Mouse (Mus musculus) layer of hippocampus, adult 11-12 months (tissue): Measurements from ENCODE around the gene Alkbh6.

Experiments
- DNase-seq: peaks from one replicate; pipeline ENCODE4 v3.0.0; 2022; ENCODE audit warnings: low spot score

Gene Alkbh6

GRCm38 (mm10) chr7:30328379-30328778 is 19.9 kb downstream of the Alkbh6 start:
- no peak for DNase-seq

GRCm38 (mm10) chr7:30331887-30332286 is 23.4 kb downstream of the Alkbh6 start:
- DNase-seq, result peak; percentile 94

GRCm38 (mm10) chr7:30332622-30333259 is 24.2 kb downstream of the Alkbh6 start:
- DNase-seq, result no peak

GRCm38 (mm10) chr7:30333436-30333835 is 24.9 kb downstream of the Alkbh6 start:
- DNase-seq, result peak; percentile 73

- no peak for DNase-seq
These were observed 26.0 kb downstream of the Alkbh6 start for GRCm38 (mm10) chr7:30334563-30334962.

- DNase-seq, result peak; percentile 54
These were observed 27.2 kb downstream of the Alkbh6 start for GRCm38 (mm10) chr7:30335688-30336087.

GRCm38 (mm10) chr7:30336384-30336783 is 27.9 kb downstream of the Alkbh6 start:
- peak; percentile 90 for DNase-seq

GRCm38 (mm10) chr7:30339432-30340109 is 31.1 kb downstream of the Alkbh6 start:
- DNase-seq, result no peak

- no peak for DNase-seq
These were observed 38.3 kb downstream of the Alkbh6 start for GRCm38 (mm10) chr7:30346635-30347379.

GRCm38 (mm10) chr7:30347828-30348227 is 39.3 kb downstream of the Alkbh6 start:
- peak; percentile 80 for DNase-seq

- peak; percentile 76 for DNase-seq
These were observed 44.8 kb downstream of the Alkbh6 start for GRCm38 (mm10) chr7:30353279-30353822.

GRCm38 (mm10) chr7:30354059-30354458 is 45.5 kb downstream of the Alkbh6 start:
- DNase-seq, result no peak

- DNase-seq, result no peak
These were observed 50.1 kb downstream of the Alkbh6 start for GRCm38 (mm10) chr7:30358378-30359186.

- no peak for DNase-seq
These were observed 50.9 kb downstream of the Alkbh6 start for GRCm38 (mm10) chr7:30359276-30359865.

- DNase-seq, result no peak
These were observed 51.5 kb downstream of the Alkbh6 start for GRCm38 (mm10) chr7:30360028-30360427.

- peak; percentile 76 for DNase-seq
These were observed 54.3 kb downstream of the Alkbh6 start, which contains the start of gene Lrfn3 for GRCm38 (mm10) chr7:30362652-30363343. Lrfn3 (minus strand) TSS chr7:30362772.

GRCm38 (mm10) chr7:30363344-30363738 is 54.8 kb downstream of the Alkbh6 start:
- DNase-seq, result no peak
